In the genomic region with DNA sequence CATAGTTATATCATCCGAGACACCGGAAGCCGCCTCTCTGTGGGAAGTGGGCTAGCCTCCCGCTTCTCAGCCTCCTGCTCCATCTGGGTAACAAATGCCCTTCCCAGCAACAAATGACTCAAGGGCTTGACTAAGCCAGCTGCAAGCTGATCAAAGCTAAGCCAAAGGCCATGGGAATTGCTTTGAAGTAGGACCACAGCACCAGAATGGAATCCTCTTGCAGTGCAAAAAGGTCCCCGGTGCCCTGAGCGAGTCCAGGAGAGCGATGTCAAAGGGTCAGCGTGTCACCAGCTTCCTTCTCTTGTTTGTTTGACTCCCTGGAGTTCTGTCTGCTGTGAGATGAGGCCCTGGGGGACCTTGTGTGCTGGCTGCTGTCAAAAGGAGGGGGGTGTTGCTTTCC, we compare ENCODE assay signal across 11 mouse cellular contexts. TPM values are rescaled to one million over a fixed set of nuclear protein-coding genes. Genes with fewer than 3 reads are reported as not detected.
A peak's percentile ranks its signal among the peaks of the same experiment; 100 is the strongest.
DNase-seq lines count a peak whose midpoint lies in the region; ATAC-seq and TF ChIP-seq lines count a peak whose summit lies in the region.
"Had no signal": no experiment of that assay in that cellular context is flagged by ENCODE, and none has a peak within 500 bp of the region (broad histone marks: within the 10 kb centered on the region; RNA-seq: fewer than 3 reads in every experiment).

No protein-coding gene starts in this region.

- no peak for TF ChIP-seq POLR2A in lung, adult 2 months (IDR thresholded peaks at IDR 0.05; ENCODE audit: borderline replicate concordance, extremely low read depth, low read depth, low read length)

- H3K36me3 ChIP-seq in lung, embryonic 14.5 days (ENCODE audit: insufficient read depth), result no peaks in the 10 kb centered on the region
- H3K36me3 ChIP-seq in embryonic facial prominence, embryonic 10.5 days (replicated peaks), result no peaks in the 10 kb centered on the region

- H3K27me3 ChIP-seq in lung, embryonic 14.5 days (ENCODE audit: insufficient read depth, low read length), result no peaks in the 10 kb centered on the region
- H3K27me3 ChIP-seq in embryonic facial prominence, embryonic 10.5 days (replicated peaks; ENCODE audit: low read depth, poor library complexity, severe bottlenecking), result no peaks in the 10 kb centered on the region

- no peak overlapping the region for H3K4me3 ChIP-seq in lung, embryonic 14.5 days (ENCODE audit: low read depth, low read length)
- H3K4me3 ChIP-seq in lung, adult 2 months (replicated peaks; ENCODE audit: extremely low read depth, low read depth, low read length), result no peak overlapping the region
- no peak overlapping the region for H3K4me3 ChIP-seq in embryonic facial prominence, embryonic 10.5 days
- H3K4me3 ChIP-seq: gastrocnemius, adult 2 months had no signal

- peak; percentile 23 for DNase-seq in lung, embryonic 14.5 days
- DNase-seq in lung, adult 2 months, result no peak
- DNase-seq in adrenal gland, adult 8-10 months, result peak; percentile 69
- DNase-seq in embryonic facial prominence, embryonic 10.5 days (ENCODE audit: low spot score), result peak; percentile 58
- peak; percentile 47 for DNase-seq in lung, postnatal 36 days
- DNase-seq in thymus, postnatal 0 days (ENCODE audit: low spot score), result no peak
- DNase-seq: cerebellum, adult 18-20 months; gastrocnemius, adult 2 months; right cerebral cortex, postnatal 14 days had no signal

- no peak overlapping the region; the same call in 1 of the 2 replicates for H3K9ac ChIP-seq in lung, embryonic 14.5 days

- ATAC-seq in lung, embryonic 14.5 days (ENCODE audit: insufficient read depth), result no peak
- ATAC-seq in frontal cortex, adult (ENCODE audit: low TSS enrichment), result no peak
- ATAC-seq: intestine, embryonic 16.5 days had no signal

- no peak for TF ChIP-seq CTCF in lung, embryonic 14.5 days (IDR thresholded peaks at IDR 0.05; ENCODE audit: low read depth)
- no peak for TF ChIP-seq CTCF in lung, adult 2 months (IDR thresholded peaks at IDR 0.05; ENCODE audit: insufficient read depth, low read length)

- H3K4me2 ChIP-seq in lung, embryonic 14.5 days, result no peak overlapping the region

- 27% methylated on average over 8 of the region's 8 CpGs for WGBS in lung, embryonic 14.5 days
- 47% methylated on average over 8 of the region's 8 CpGs for WGBS in lung, adult 2 months
- 21% methylated on average over 8 of the region's 8 CpGs for WGBS in embryonic facial prominence, embryonic 10.5 days

- no peaks in the 10 kb centered on the region for H3K9me3 ChIP-seq in lung, embryonic 14.5 days (ENCODE audit: low read depth, low read length)
- peaks cover under 1% of the 10 kb centered on the region; the same call in 1 of the 2 replicates for H3K9me3 ChIP-seq in embryonic facial prominence, embryonic 10.5 days

- H3K4me1 ChIP-seq in lung, embryonic 14.5 days (ENCODE audit: insufficient read depth), result no peaks in the 10 kb centered on the region
- no peaks in the 10 kb centered on the region for H3K4me1 ChIP-seq in lung, adult 2 months (ENCODE audit: control insufficient read depth, insufficient read depth, low read length)
- peaks cover 32% of the 10 kb centered on the region for H3K4me1 ChIP-seq in embryonic facial prominence, embryonic 10.5 days

- H3K27ac ChIP-seq in lung, embryonic 14.5 days (ENCODE audit: low read depth), result no peak overlapping the region
- H3K27ac ChIP-seq in embryonic facial prominence, embryonic 10.5 days (replicated peaks), result peak overlapping the region; percentile 2
- H3K27ac ChIP-seq: gastrocnemius, adult 2 months had no signal

RNA-seq across cellular contexts. Expression of gene Rflna, which starts 33.2 kb away (rescaled TPM):
- polyA plus RNA-seq in lung, embryonic 14.5 days (2014; fragmentation: Nextera tagmentation; extraction: Ambion mirVana), result 7.4 and 9.3 TPM in 2 replicates
- polyA plus RNA-seq in lung, adult 2 months (2012; rRNA removed), result 20.2 and 26.0 TPM in 2 replicates
- 1 to 10 TPM; 2.4 to 4.6 (median 3.4) TPM for total RNA-seq in adrenal gland, adult 8-10 months (2022)
- 5.1 and 6.9 TPM in 2 replicates for polyA plus RNA-seq in embryonic facial prominence, embryonic 10.5 days (2016; fragmentation: Nextera tagmentation; extraction: Ambion mirVana)
- polyA plus RNA-seq in thymus, postnatal 0 days (2015; fragmentation: Nextera tagmentation; extraction: Ambion mirVana), result 0.51 and 0.61 TPM in 2 replicates
- total RNA-seq: gastrocnemius, adult 2 months had no signal

Comparison
In these comparisons a context has a peak if more than half of its experiments do, and no peak if none do; other contexts are left out.
1. DNase-seq: peak in lung, embryonic 14.5 days (single experiment), adrenal gland, adult 8-10 months (single experiment), embryonic facial prominence, embryonic 10.5 days (single experiment) and lung, postnatal 36 days (single experiment); none in lung, adult 2 months (single experiment) and thymus, postnatal 0 days (single experiment).